Comparison of ENCODE assay signal across 11 mouse cellular contexts in the genomic region with DNA sequence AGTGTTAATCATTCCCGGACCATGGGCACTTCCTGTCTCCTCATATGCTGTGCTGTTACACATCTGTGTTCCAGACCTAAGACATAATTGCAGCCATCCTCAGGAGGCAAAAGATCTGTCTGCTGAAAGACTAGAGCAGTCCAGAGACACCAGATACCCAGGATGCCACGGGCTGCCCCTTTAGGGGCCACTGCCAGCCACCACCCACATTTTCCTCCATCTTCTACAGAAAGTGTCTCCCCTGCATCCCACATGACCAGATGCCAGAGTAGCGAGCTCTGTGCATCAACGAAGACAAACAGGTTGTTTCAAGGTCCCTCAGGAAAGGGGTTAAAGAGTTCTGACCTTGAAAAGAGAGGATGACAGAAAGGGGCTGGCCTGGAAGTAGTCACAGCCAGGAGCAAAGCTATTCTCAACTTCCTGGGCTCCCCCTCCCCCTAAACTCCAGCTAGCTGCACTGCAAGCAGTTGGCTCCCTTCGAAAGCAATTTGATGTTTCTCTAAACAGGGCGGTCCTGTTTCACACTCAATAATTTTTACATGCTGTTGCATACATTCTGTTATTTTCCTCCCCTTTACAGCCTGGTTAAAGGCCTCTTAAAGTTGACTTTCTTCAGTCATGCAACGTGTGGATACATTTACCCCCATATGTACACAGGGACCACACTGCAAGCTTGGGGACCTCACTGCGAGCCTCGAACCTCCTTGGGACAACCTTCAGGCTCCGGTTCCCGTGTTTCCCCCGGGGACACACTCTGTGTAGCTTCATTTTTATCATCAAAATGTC. TPM values are rescaled to one million over a fixed set of nuclear protein-coding genes. Genes with fewer than 3 reads are reported as not detected.
DNase-seq lines count a peak whose midpoint lies in the region; ATAC-seq and TF ChIP-seq lines count a peak whose summit lies in the region.
"Had no signal": no experiment of that assay in that cellular context is flagged by ENCODE, and none has a peak within 500 bp of the region (broad histone marks: within the 10 kb centered on the region; RNA-seq: fewer than 3 reads in every experiment).

No protein-coding gene starts in this region.

- WGBS in kidney, embryonic 16.5 days, result 20% methylated on average over 12 of the region's 12 CpGs
- WGBS in embryonic facial prominence, embryonic 13.5 days, result 25% methylated on average over 12 of the region's 12 CpGs
- WGBS in limb, embryonic 14.5 days, result 7% methylated on average over 12 of the region's 12 CpGs
- whole genome bisulfite sequencing in cerebellum, adult 2 months, result 73% methylated on average over 12 of the region's 12 CpGs

- DNase-seq in kidney, adult 18-20 months, result no peak
- DNase-seq in embryo, embryonic 10.5 days (ENCODE audit: low spot score), result peak; percentile 65
- peak; percentile 52 for DNase-seq in limb, embryonic 14.5 days (ENCODE audit: low spot score)
- DNase-seq in T-cell, adult 2 months (ENCODE audit: low spot score), result no peak
- DNase-seq in cerebellum, adult 2 months, result no peak
- DNase-seq: adrenal gland, postnatal 25 days; gastrocnemius, postnatal 25 days; spleen, adult 18-20 months had no signal

- no peaks in the 10 kb centered on the region for H3K36me3 ChIP-seq in kidney, embryonic 16.5 days (ENCODE audit: insufficient read depth, low read length)
- H3K36me3 ChIP-seq in embryonic facial prominence, embryonic 13.5 days, result peaks cover 1% of the 10 kb centered on the region; the same call in 1 of the 2 replicates
- no peaks in the 10 kb centered on the region for H3K36me3 ChIP-seq in limb, embryonic 14.5 days (ENCODE audit: control insufficient read depth, insufficient read depth, low read length)
- H3K36me3 ChIP-seq: neural tube, embryonic 13.5 days had no signal

- peaks cover 82% of the 10 kb centered on the region for H3K4me1 ChIP-seq in kidney, embryonic 16.5 days (ENCODE audit: insufficient read depth, low read length)
- peaks cover 48% of the 10 kb centered on the region for H3K4me1 ChIP-seq in embryonic facial prominence, embryonic 13.5 days
- H3K4me1 ChIP-seq in limb, embryonic 14.5 days (ENCODE audit: control insufficient read depth, insufficient read depth, low read length), result peaks cover 33% of the 10 kb centered on the region
- no peaks in the 10 kb centered on the region for H3K4me1 ChIP-seq in cerebellum, adult 2 months (ENCODE audit: control insufficient read depth, insufficient read depth, low read length)

- no peak overlapping the region for H3K9ac ChIP-seq in kidney, embryonic 16.5 days (replicated peaks; ENCODE audit: low read length)
- H3K9ac ChIP-seq in embryonic facial prominence, embryonic 13.5 days, result no peak overlapping the region
- H3K9ac ChIP-seq in limb, embryonic 14.5 days (ENCODE audit: low read depth, low read length, severe bottlenecking), result no peak overlapping the region
- H3K9ac ChIP-seq: neural tube, embryonic 13.5 days had no signal

- peak overlapping the region; percentile 26 for H3K27ac ChIP-seq in kidney, embryonic 16.5 days (ENCODE audit: low read length)
- H3K27ac ChIP-seq in embryonic facial prominence, embryonic 13.5 days, result peak overlapping the region; percentile 61
- H3K27ac ChIP-seq in limb, embryonic 14.5 days (replicated peaks; ENCODE audit: low read depth, low read length), result no peak overlapping the region
- H3K27ac ChIP-seq in cerebellum, adult 2 months (ENCODE audit: insufficient read depth, low read length), result no peak overlapping the region
- H3K27ac ChIP-seq: neural tube, embryonic 13.5 days had no signal

- 0 out of 2 replicates have a peak overlapping the region, but pooled peaks have one; percentile 1 for H3K4me2 ChIP-seq in kidney, embryonic 16.5 days (replicated peaks; ENCODE audit: low read depth, low read length)
- H3K4me2 ChIP-seq in embryonic facial prominence, embryonic 13.5 days, result peak overlapping the region; percentile 22; the same call in 1 of the 2 replicates
- H3K4me2 ChIP-seq in limb, embryonic 14.5 days (replicated peaks; ENCODE audit: low read depth, low read length, severe bottlenecking), result no peak overlapping the region; the same call in 1 of the 2 replicates
- H3K4me2 ChIP-seq: neural tube, embryonic 13.5 days had no signal

- no peak for TF ChIP-seq CTCF in cerebellum, adult 2 months (IDR thresholded peaks at IDR 0.05; ENCODE audit: borderline replicate concordance, insufficient read depth, low read depth, low read length)

- ATAC-seq in kidney, embryonic 16.5 days (ENCODE audit: low FRiP score, low TSS enrichment), result peak; percentile 62
- ATAC-seq in embryonic facial prominence, embryonic 13.5 days (ENCODE audit: insufficient number of reproducible peaks, insufficient read depth, low FRiP score, low TSS enrichment, low read depth), result no peak
- peak; percentile 62 for ATAC-seq in limb, embryonic 14.5 days (ENCODE audit: low FRiP score, low read depth)

- TF ChIP-seq POLR2A in limb, embryonic 14.5 days (IDR thresholded peaks at IDR 0.05; ENCODE audit: borderline replicate concordance, extremely low read depth, insufficient read depth, insufficient read length), result no peak
- TF ChIP-seq POLR2A in cerebellum, adult 2 months (IDR thresholded peaks at IDR 0.05; ENCODE audit: borderline replicate concordance, insufficient read depth, low read length), result no peak

- no peak overlapping the region for H3K4me3 ChIP-seq in kidney, embryonic 16.5 days (ENCODE audit: low read length)
- no peak overlapping the region for H3K4me3 ChIP-seq in embryonic facial prominence, embryonic 13.5 days
- H3K4me3 ChIP-seq in limb, embryonic 14.5 days (replicated peaks; ENCODE audit: low read length), result no peak overlapping the region
- H3K4me3 ChIP-seq in cerebellum, adult 2 months (replicated peaks; ENCODE audit: insufficient read depth, low read depth, low read length), result no peak overlapping the region
- H3K4me3 ChIP-seq: neural tube, embryonic 13.5 days had no signal

- no peaks in the 10 kb centered on the region for H3K9me3 ChIP-seq in kidney, embryonic 16.5 days (ENCODE audit: low read length)
- H3K9me3 ChIP-seq in embryonic facial prominence, embryonic 13.5 days, result no peaks in the 10 kb centered on the region
- no peaks in the 10 kb centered on the region for H3K9me3 ChIP-seq in limb, embryonic 14.5 days (ENCODE audit: control insufficient read depth, low read length)
- H3K9me3 ChIP-seq: neural tube, embryonic 13.5 days had no signal

- no peaks in the 10 kb centered on the region for H3K27me3 ChIP-seq in kidney, embryonic 16.5 days (ENCODE audit: insufficient read depth, low read length)
- no peaks in the 10 kb centered on the region for H3K27me3 ChIP-seq in embryonic facial prominence, embryonic 13.5 days
- H3K27me3 ChIP-seq in limb, embryonic 14.5 days (ENCODE audit: control insufficient read depth, insufficient read depth, low read length), result no peaks in the 10 kb centered on the region
- no peaks in the 10 kb centered on the region; the same call in 1 of the 2 replicates for H3K27me3 ChIP-seq in cerebellum, adult 2 months (ENCODE audit: control insufficient read depth, insufficient read depth, low read length)
- H3K27me3 ChIP-seq: neural tube, embryonic 13.5 days had no signal

RNA-seq across cellular contexts. Expression of gene Col4a2, which starts 13.9 kb away (rescaled TPM):
- polyA plus RNA-seq in kidney, embryonic 16.5 days (2015; fragmentation: Nextera tagmentation; extraction: Ambion mirVana), result 121 and 126 TPM in 2 replicates
- polyA plus RNA-seq in embryonic facial prominence, embryonic 13.5 days (2015; fragmentation: Nextera tagmentation; extraction: Ambion mirVana), result 58.8 and 62.0 TPM in 2 replicates
- 89.0 and 109 TPM in 2 replicates for polyA plus RNA-seq in limb, embryonic 14.5 days (2012; rRNA removed)
- 76.3 and 76.4 TPM in 2 replicates for polyA plus RNA-seq in limb, embryonic 14.5 days (2014; fragmentation: Nextera tagmentation; extraction: Ambion mirVana)
- polyA plus RNA-seq in cerebellum, adult 2 months (2012; rRNA removed), result 13.8 and 15.0 TPM in 2 replicates

RNA-seq across cellular contexts. Expression of gene Col4a1, which starts 13.9 kb away (rescaled TPM):
- 382 and 440 TPM in 2 replicates for polyA plus RNA-seq in kidney, embryonic 16.5 days (2015; fragmentation: Nextera tagmentation; extraction: Ambion mirVana)
- polyA plus RNA-seq in embryonic facial prominence, embryonic 13.5 days (2015; fragmentation: Nextera tagmentation; extraction: Ambion mirVana), result 121 and 137 TPM in 2 replicates
- polyA plus RNA-seq in limb, embryonic 14.5 days (2012; rRNA removed), result 225 and 296 TPM in 2 replicates
- 210 and 215 TPM in 2 replicates for polyA plus RNA-seq in limb, embryonic 14.5 days (2014; fragmentation: Nextera tagmentation; extraction: Ambion mirVana)
- polyA plus RNA-seq in cerebellum, adult 2 months (2012; rRNA removed), result 14.8 and 15.6 TPM in 2 replicates

Comparison
In these comparisons a context has a peak if more than half of its experiments do, and no peak if none do; other contexts are left out.
1. H3K27ac ChIP-seq: peak in kidney, embryonic 16.5 days (single experiment) and embryonic facial prominence, embryonic 13.5 days (single experiment); none in limb, embryonic 14.5 days (single experiment) and cerebellum, adult 2 months (single experiment).
2. DNase-seq: peak in embryo, embryonic 10.5 days (single experiment) and limb, embryonic 14.5 days (single experiment); none in kidney, adult 18-20 months (single experiment), T-cell, adult 2 months (single experiment) and cerebellum, adult 2 months (0 of 2).